Mouse (Mus musculus) Patski (cell line): Measurements from ENCODE around the gene Fgfr1op. TPM values are rescaled to one million over a fixed set of nuclear protein-coding genes. Genes with fewer than 3 reads are reported as not detected.

Source experiments
- ATAC-seq: fragments of 100-300 bp; one replicate; pipeline ENCODE4 v1.8.0; 2021
- CTCF ChIA-PET: fragments of 350-600 bp; sonication (Branson Sonifier 250); formaldehyde crosslinking; loops from one replicate; lab custom pipeline; 2022; ENCODE audit warnings: inconsistent platforms; lab: Charles Lee
- POLR2A ChIA-PET: fragments of 350-600 bp; sonication (Branson Sonifier 250); formaldehyde crosslinking; loops from one replicate; lab custom pipeline; 2022; ENCODE audit warnings: antibody characterized with exemption, inconsistent platforms; lab: Charles Lee
- DNase-seq: peaks from one replicate; pipeline ENCODE4 v3.0.0-alpha.2; 2011; ENCODE audit warnings: low read depth, low spot score
- H3K27me3 ChIP-seq: fragments of 371-371 bp; one replicate; pipeline ENCODE4 v1.5.1; 2021
- CTCF ChIP-seq: fragments of 100-300 bp; IDR thresholded peaks from one replicate; pipeline ENCODE4 v1.5.1; 2021
- in situ Hi-C: fragments of 300-500 bp; cut with MboI; formaldehyde crosslinking; loops from 3 replicates; pipeline ENCODE4 v1.11.1; 2018; ENCODE audit warnings: low pct_unique_long_range_greater_than_20kb, mixed read lengths
- polyA plus RNA-seq: library from polyadenylated mRNA; unstranded; gene quantifications from one replicate; pipeline ENCODE4 v1.2.3, GENCODE M21; 2021

Gene Fgfr1op
- polyA plus RNA-seq, 1 experiment from 2014 or later: 33.1 TPM

GRCm38 (mm10) chr17:8210170-8210569, 44.9 kb downstream of the Fgfr1op start:
- ChIA-PET POLR2A (no interaction called here), CTCF (no interaction called here)
- no peak for TF ChIP-seq CTCF
- in situ Hi-C loops: no loop called here
- peaks cover 14% of the 10 kb centered on the region for H3K27me3 ChIP-seq
- DNase-seq (no peak), ATAC-seq (no peak)

GRCm38 (mm10) chr17:8210675-8211074, 45.4 kb downstream of the Fgfr1op start:
- no peak for ATAC-seq
- in situ Hi-C loops: no loop called here
- DNase-seq: no peak
- ChIA-PET CTCF (no interaction called here), POLR2A (no interaction called here)
- TF ChIP-seq CTCF: no peak
- H3K27me3 ChIP-seq: peaks cover 14% of the 10 kb centered on the region

- ATAC-seq: no peak
- no peak for DNase-seq
- POLR2A ChIA-PET: no interaction called here
- H3K27me3 ChIP-seq: peaks cover 14% of the 10 kb centered on the region
- in situ Hi-C loops: no loop called here
- TF ChIP-seq CTCF: no peak
- CTCF ChIA-PET: no interaction called here
Measured at GRCm38 (mm10) chr17:8211399-8211798, 46.1 kb downstream of the Fgfr1op start.

GRCm38 (mm10) chr17:8214369-8214768, 49.1 kb downstream of the Fgfr1op start:
- CTCF ChIA-PET: no interaction called here
- POLR2A ChIA-PET: interaction anchor here (1.3 kb wide), 1 partner anchor 11 kb away, joined by 6 read pairs; no protein-coding TSS in a partner anchor
- TF ChIP-seq CTCF: no peak
- DNase-seq (no peak), ATAC-seq (no peak)
- in situ Hi-C loops: no loop called here
- peaks cover 14% of the 10 kb centered on the region for H3K27me3 ChIP-seq

- CTCF ChIA-PET: no interaction called here
- DNase-seq (no peak), ATAC-seq (no peak)
- peaks cover 9% of the 10 kb centered on the region for H3K27me3 ChIP-seq
- POLR2A ChIA-PET: interaction anchor here (1.3 kb wide), 1 partner anchor 10 kb away, joined by 6 read pairs; no protein-coding TSS in a partner anchor
- in situ Hi-C loops: no loop called here
- no peak for TF ChIP-seq CTCF
Measured at GRCm38 (mm10) chr17:8215016-8215745, 49.9 kb downstream of the Fgfr1op start.

- H3K27me3 ChIP-seq: no peaks in the 10 kb centered on the region
- ATAC-seq (no peak), DNase-seq (no peak)
- POLR2A ChIA-PET: no interaction called here
- CTCF ChIA-PET: no interaction called here
- in situ Hi-C loops: no loop called here
- TF ChIP-seq CTCF: no peak
Measured at GRCm38 (mm10) chr17:8223225-8223624, 57.9 kb downstream of the Fgfr1op start.

- ChIA-PET POLR2A (no interaction called here), CTCF (no interaction called here)
- DNase-seq (no peak), ATAC-seq (no peak)
- no peaks in the 10 kb centered on the region for H3K27me3 ChIP-seq
- TF ChIP-seq CTCF: no peak
- in situ Hi-C loops: no loop called here
Measured at GRCm38 (mm10) chr17:8224072-8224471, 58.8 kb downstream of the Fgfr1op start.

GRCm38 (mm10) chr17:8225166-8225565, 59.9 kb downstream of the Fgfr1op start:
- POLR2A ChIA-PET: interaction anchor here (2.0 kb wide), 1 partner anchor 10 kb away, joined by 6 read pairs; no protein-coding TSS in a partner anchor
- H3K27me3 ChIP-seq: peaks cover 3% of the 10 kb centered on the region
- in situ Hi-C loops: no loop called here
- DNase-seq: no peak
- CTCF ChIA-PET: no interaction called here
- ATAC-seq: no peak
- TF ChIP-seq CTCF: no peak

GRCm38 (mm10) chr17:8225746-8226145, 60.4 kb downstream of the Fgfr1op start:
- TF ChIP-seq CTCF: no peak
- ChIA-PET POLR2A (interaction anchor here (2.0 kb wide), 1 partner anchor 11 kb away, joined by 6 read pairs; no protein-coding TSS in a partner anchor), CTCF (no interaction called here)
- in situ Hi-C loops: no loop called here
- H3K27me3 ChIP-seq: peaks cover 7% of the 10 kb centered on the region
- no peak for DNase-seq
- no peak for ATAC-seq

- ATAC-seq (no peak), DNase-seq (no peak)
- ChIA-PET POLR2A (no interaction called here), CTCF (no interaction called here)
- no peak for TF ChIP-seq CTCF
- in situ Hi-C loops: no loop called here
- H3K27me3 ChIP-seq: peaks cover 7% of the 10 kb centered on the region
Measured at GRCm38 (mm10) chr17:8228622-8229021, 63.3 kb downstream of the Fgfr1op start.

- DNase-seq: no peak
- ATAC-seq: no peak
- peaks cover 11% of the 10 kb centered on the region for H3K27me3 ChIP-seq
- CTCF ChIA-PET: no interaction called here
- in situ Hi-C loops: no loop called here
- POLR2A ChIA-PET: no interaction called here
- TF ChIP-seq CTCF: no peak
Measured at GRCm38 (mm10) chr17:8229607-8230006, 64.3 kb downstream of the Fgfr1op start.
